Mouse (Mus musculus) lung, postnatal 0 days (tissue): Measurements from ENCODE around the gene Mme. TPM values are rescaled to one million over a fixed set of nuclear protein-coding genes. Genes with fewer than 3 reads are reported as not detected.

ENCODE experiments used
- ATAC-seq: fragments of 200-750 bp; cut with Nextera tagmentation; 2 replicates; pipeline ENCODE4 v1.8.0; 2017; ENCODE audit warnings: moderate library complexity
- DNase-seq: peaks from one replicate; pipeline ENCODE4 v3.0.0-alpha.2; 2016; ENCODE audit warnings: low spot score
- H3K27ac ChIP-seq: fragments of 300-500 bp; sonication (generic); 2 replicates; pipeline ENCODE4 v1.5.1; 2014; ENCODE audit warnings: antibody characterized with exemption, mild to moderate bottlenecking, low read length, mixed read lengths
- H3K27me3 ChIP-seq: fragments of 300-500 bp; sonication (generic); replicated peaks from 2 replicates; pipeline ENCODE4 v1.6.1; 2014; ENCODE audit warnings: low read length, mixed read lengths; ENCODE audit not compliant: insufficient read depth
- H3K36me3 ChIP-seq: fragments of 300-500 bp; sonication (generic); 2 replicates; pipeline ENCODE4 v1.6.1; 2014; ENCODE audit warnings: low read length, mixed read lengths; ENCODE audit not compliant: insufficient read depth
- H3K4me1 ChIP-seq: fragments of 300-500 bp; sonication (generic); 2 replicates; pipeline ENCODE4 v1.6.1; 2014; ENCODE audit warnings: antibody characterized with exemption, low read depth, low read length, mixed read lengths; ENCODE audit not compliant: insufficient read depth
- H3K4me2 ChIP-seq: fragments of 300-500 bp; sonication (generic); replicated peaks from 2 replicates; pipeline ENCODE4 v1.6.1; 2014; ENCODE audit warnings: low read depth, mild to moderate bottlenecking, low read length, moderate library complexity, mixed read lengths
- H3K4me3 ChIP-seq: fragments of 300-500 bp; sonication (generic); 2 replicates; pipeline ENCODE4 v1.5.1; 2014; ENCODE audit warnings: low read depth, low read length
- H3K9ac ChIP-seq: fragments of 300-500 bp; sonication (generic); replicated peaks from 2 replicates; pipeline ENCODE4 v1.6.1; 2014; ENCODE audit warnings: low read depth, mild to moderate bottlenecking
- H3K9me3 ChIP-seq: fragments of 300-500 bp; sonication (generic); 2 replicates; pipeline ENCODE4 v1.6.1; 2016; ENCODE audit warnings: low read length, mixed read lengths
- CTCF ChIP-seq: IDR thresholded peaks from 2 replicates; pipeline ENCODE4 v1.5.1; 2016; ENCODE audit warnings: antibody characterized with exemption, mild to moderate bottlenecking
- EP300 ChIP-seq: IDR thresholded peaks from 2 replicates; pipeline ENCODE4 v1.6.1; 2016; ENCODE audit warnings: antibody characterized with exemption, mild to moderate bottlenecking, control low read depth
- WGBS: fragments of 180-500 bp; shearing (Covaris S2); extraction: QIAGEN DNeasy Blood & Tissue Kit; methylation state at CpG from one replicate; pipeline ENCODE4 v1.1.7; 2014; 5-methylcytosine and 5-hydroxymethylcytosine counted together
- polyA plus RNA-seq: library from polyadenylated mRNA; unstranded; fragments of >200 nt; fragmentation: Nextera tagmentation; extraction: Ambion mirVana; gene quantifications from 2 replicates; pipeline ENCODE4 v1.2.1, GENCODE M21; 2015

Mme gene
- polyA plus RNA-seq, 1 experiment from 2014 or later: 14.2 TPM

GRCm38 (mm10) chr3:63272091-63272490 is 30.8 kb downstream of the Mme start:
- Histone ChIP-seq H3K36me3 (no peaks in the 10 kb centered on the region), H3K27me3 (no peaks in the 10 kb centered on the region), H3K9ac (no peak overlapping the region), H3K4me3 (no peak overlapping the region), H3K27ac (no peak overlapping the region), H3K4me1 (no peaks in the 10 kb centered on the region), H3K9me3 (no peaks in the 10 kb centered on the region), H3K4me2 (no peak overlapping the region)
- DNase-seq (no peak), ATAC-seq (no peak)
- no peak for TF ChIP-seq EP300
- TF ChIP-seq CTCF: no peak
- WGBS: 85% methylated on average over 2 of the region's 2 CpGs

- TF ChIP-seq EP300 (no peak), CTCF (no peak)
- DNase-seq (no peak), ATAC-seq (no peak)
- no peaks in the 10 kb centered on the region for H3K36me3 ChIP-seq
- 61% methylated on average over 6 of the region's 6 CpGs for WGBS
- H3K4me2 ChIP-seq: no peak overlapping the region
- no peak overlapping the region for H3K4me3 ChIP-seq
- no peak overlapping the region for H3K9ac ChIP-seq
- no peaks in the 10 kb centered on the region for H3K4me1 ChIP-seq
- H3K27me3 ChIP-seq: no peaks in the 10 kb centered on the region; the same call in 1 of the 2 replicates
- no peaks in the 10 kb centered on the region for H3K9me3 ChIP-seq
- no peak overlapping the region for H3K27ac ChIP-seq
Observed at GRCm38 (mm10) chr3:63294316-63294715, 53.0 kb downstream of the Mme start.

- no peaks in the 10 kb centered on the region for H3K9me3 ChIP-seq
- peak overlapping the region; percentile 76; the same call in 1 of the 2 replicates for H3K27ac ChIP-seq
- no peak for TF ChIP-seq CTCF
- TF ChIP-seq EP300: no peak
- peak overlapping the region; percentile 90 for H3K4me2 ChIP-seq
- whole genome bisulfite sequencing: 29% methylated on average over 4 of the region's 4 CpGs
- H3K4me1 ChIP-seq: no peaks in the 10 kb centered on the region
- no peak overlapping the region for H3K9ac ChIP-seq
- peak overlapping the region; percentile 56 for H3K4me3 ChIP-seq
- no peak for DNase-seq
- ATAC-seq: no peak
- H3K27me3 ChIP-seq: no peaks in the 10 kb centered on the region; the same call in 1 of the 2 replicates
- no peaks in the 10 kb centered on the region for H3K36me3 ChIP-seq
Observed at GRCm38 (mm10) chr3:63294791-63295190, 53.5 kb downstream of the Mme start.

GRCm38 (mm10) chr3:63295237-63295636 is 53.9 kb downstream of the Mme start:
- Histone ChIP-seq H3K9ac (peak overlapping the region; percentile 43), H3K4me1 (no peaks in the 10 kb centered on the region), H3K27ac (peak overlapping the region; percentile 76), H3K36me3 (no peaks in the 10 kb centered on the region), H3K4me3 (peak overlapping the region; percentile 56), H3K27me3 (no peaks in the 10 kb centered on the region; the same call in 1 of the 2 replicates), H3K9me3 (no peaks in the 10 kb centered on the region), H3K4me2 (peak overlapping the region; percentile 90)
- peak; percentile 56 for DNase-seq
- peak; percentile 79 for ATAC-seq
- WGBS: under 1% methylated on average over 19 of the region's 21 CpGs
- TF ChIP-seq EP300 (no peak), CTCF (peak; percentile 36)

GRCm38 (mm10) chr3:63295657-63296231 is 54.4 kb downstream of the Mme start:
- WGBS: 1% methylated on average over 28 of the region's 54 CpGs
- Histone ChIP-seq H3K27me3 (no peaks in the 10 kb centered on the region; the same call in 1 of the 2 replicates), H3K4me2 (peak overlapping the region; percentile 90), H3K4me3 (peak overlapping the region; percentile 56), H3K27ac (peak overlapping the region; percentile 76), H3K9ac (peak overlapping the region; percentile 43), H3K4me1 (no peaks in the 10 kb centered on the region), H3K36me3 (no peaks in the 10 kb centered on the region), H3K9me3 (no peaks in the 10 kb centered on the region)
- no peak for TF ChIP-seq CTCF
- no peak for TF ChIP-seq EP300
- DNase-seq (peak; percentile 54), ATAC-seq (peak; percentile 78)

GRCm38 (mm10) chr3:63296411-63296810 is 55.1 kb downstream of the Mme start:
- no peak for TF ChIP-seq CTCF
- TF ChIP-seq EP300: no peak
- H3K36me3 ChIP-seq: no peaks in the 10 kb centered on the region
- 14% methylated on average over 12 of the region's 12 CpGs for WGBS
- no peaks in the 10 kb centered on the region for H3K9me3 ChIP-seq
- peak; percentile 16 for DNase-seq
- no peak for ATAC-seq
- H3K27me3 ChIP-seq: no peaks in the 10 kb centered on the region; the same call in 1 of the 2 replicates
- H3K9ac ChIP-seq: 0 out of 2 replicates have a peak overlapping the region, but pooled peaks have one; percentile 43
- H3K4me3 ChIP-seq: peak overlapping the region; percentile 56
- 0 out of 2 replicates have a peak overlapping the region, but pooled peaks have one; percentile 76 for H3K27ac ChIP-seq
- H3K4me2 ChIP-seq: peak overlapping the region; percentile 90
- H3K4me1 ChIP-seq: no peaks in the 10 kb centered on the region
